Mouse (Mus musculus): ENCODE measurements at regions not wholly inside any gene's neighbourhood (a gene's known extent, or its start where the extent isn't known, plus 50 kb on each side); places are given as distances from the start of the nearest gene placed in this dataset.

- TF ChIP-seq CTCF (IDR thresholded peaks at IDR 0.05; ENCODE audit: borderline replicate concordance, insufficient read depth, low read length) (no peak), POLR2A (IDR thresholded peaks at IDR 0.05; ENCODE audit: low read depth, low read length) (no peak)
Measured at GRCm38 (mm10) chr13:78520186-78520585, 320.6 kb upstream of the Nr2f1 start.

Measured in embryonic fibroblast, embryonic 13.5 days (primary cell).